Mouse (Mus musculus) kidney, adult 2 months (tissue): ENCODE data around the gene Nr1h3. TPM values are rescaled to one million over a fixed set of nuclear protein-coding genes. Genes with fewer than 3 reads are reported as not detected.

Source experiments
- DNase-seq: peaks from one replicate; pipeline ENCODE4 v3.0.0; 2021
- H3K27ac ChIP-seq: fragments of 200-500 bp; 2 replicates; pipeline ENCODE4 v1.5.1; 2012; ENCODE audit warnings: low read depth, low read length, control low read depth, inconsistent platforms; ENCODE audit not compliant: insufficient read depth
- H3K27me3 ChIP-seq: fragments of 200-500 bp; replicated peaks from 2 replicates; pipeline ENCODE4 v1.6.1; 2012; ENCODE audit warnings: mild to moderate bottlenecking, moderate library complexity, low read length, inconsistent platforms; ENCODE audit not compliant: control insufficient read depth, insufficient read depth
- H3K36me3 ChIP-seq: fragments of 200-500 bp; 2 replicates; pipeline ENCODE4 v1.6.1; 2012; ENCODE audit warnings: mild to moderate bottlenecking, moderate library complexity, low read length, inconsistent platforms; ENCODE audit not compliant: control insufficient read depth, insufficient read depth
- H3K4me1 ChIP-seq: fragments of 200-500 bp; 2 replicates; pipeline ENCODE4 v1.6.1; 2011; ENCODE audit warnings: low read length; ENCODE audit not compliant: control insufficient read depth, insufficient read depth
- H3K4me3 ChIP-seq: fragments of 200-500 bp; 2 replicates; pipeline ENCODE4 v1.5.1; 2011; ENCODE audit warnings: mild to moderate bottlenecking, low read depth, low read length, control low read depth; ENCODE audit not compliant: insufficient read depth
- CTCF ChIP-seq: fragments of 200-500 bp; conservative IDR thresholded peaks from 2 replicates; pipeline ENCODE4 v1.5.1; 2011; ENCODE audit warnings: low read depth, mild to moderate bottlenecking, control low read depth, low read length, moderate library complexity, mixed read lengths; ENCODE audit not compliant: insufficient read depth, insufficient read length
- POLR2A ChIP-seq: fragments of 200-500 bp; IDR thresholded peaks from one replicate; pipeline ENCODE4 v1.6.1; 2011; ENCODE audit warnings: low read depth, low read length, control low read depth
- WGBS: fragments of 180-500 bp; shearing (Covaris S2); methylation state at CpG from one replicate; pipeline ENCODE4 v1.1.7; 2018; 5-methylcytosine and 5-hydroxymethylcytosine counted together
- polyA plus RNA-seq: library from polyadenylated mRNA; depleted of rRNA; stranded (reverse); fragments of >200 nt; gene quantifications from 2 replicates; pipeline ENCODE4 v1.2.3, GENCODE M21; 2012; rRNA removed

Nr1h3 gene
- polyA plus RNA-seq, 1 experiment = 92.2 TPM

DNA sequence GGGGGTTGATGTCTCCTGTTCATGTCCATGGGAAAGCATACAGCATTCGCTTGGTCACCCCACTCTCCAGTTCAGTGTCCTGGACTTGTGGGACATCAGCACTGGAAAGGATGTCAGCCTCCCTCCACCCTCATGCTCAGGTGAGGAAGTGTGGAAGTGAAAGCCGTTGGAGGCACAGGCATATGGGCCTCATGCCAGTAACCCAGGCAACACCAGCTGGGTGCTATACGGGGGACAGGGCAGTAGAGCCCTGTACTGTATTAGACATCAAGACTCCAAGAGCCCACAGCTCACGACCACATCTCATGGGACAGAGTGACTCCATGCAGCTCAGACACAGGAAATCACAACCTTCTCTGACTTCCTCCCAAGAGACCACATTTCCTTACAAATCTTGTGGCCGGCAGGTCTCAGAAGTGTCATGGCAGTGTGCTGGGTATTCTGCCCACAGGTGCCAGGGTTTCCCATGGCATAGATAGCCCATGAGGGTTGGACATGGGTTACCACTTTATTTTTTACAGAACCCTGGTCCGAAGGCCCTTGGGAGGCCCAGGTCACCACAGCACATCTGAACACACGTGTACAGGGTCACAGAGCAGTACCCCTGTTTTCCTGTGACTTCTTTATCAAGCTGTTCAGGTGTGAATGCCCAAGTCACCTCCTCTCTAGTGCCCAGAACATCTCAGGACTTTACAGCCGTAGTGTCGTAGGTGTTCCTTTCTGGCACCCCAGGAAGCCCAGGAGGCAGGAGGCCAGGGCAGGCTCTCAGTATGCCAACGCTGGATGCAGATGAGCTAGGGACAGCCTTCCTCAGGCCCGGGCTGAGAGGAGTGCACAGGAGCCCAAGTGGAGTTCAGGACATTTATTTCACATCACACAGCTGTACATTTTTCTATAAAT is 65.9 kb downstream of the Nr1h3 start:
- no peaks in the 10 kb centered on the region for H3K36me3 ChIP-seq
- whole genome bisulfite sequencing = 77% methylated on average over 11 of the region's 11 CpGs
- TF ChIP-seq POLR2A (no peak), CTCF (no peak)
- no peak overlapping the region for H3K27ac ChIP-seq
- no peaks in the 10 kb centered on the region for H3K4me1 ChIP-seq
- DNase-seq = no peak
- no peaks in the 10 kb centered on the region for H3K27me3 ChIP-seq
- no peak overlapping the region for H3K4me3 ChIP-seq

Other genes starting within 250 kb of the Nr1h3 start
- 7.0 TPM in 2 replicates for gene Rapsn, start 167.2 kb downstream of the Nr1h3 start, polyA plus RNA-seq
- 114 and 127 TPM in 2 replicates for gene Psmc3, start 148.8 kb downstream of the Nr1h3 start, polyA plus RNA-seq
- 87.2 and 103 TPM in 2 replicates for gene Slc39a13, start 132.4 kb downstream of the Nr1h3 start, polyA plus RNA-seq
- 12.9 and 17.4 TPM in 2 replicates for gene Spi1, start 120.4 kb downstream of the Nr1h3 start, polyA plus RNA-seq
- gene Mybpc3, start 84.7 kb downstream of the Nr1h3 start, polyA plus RNA-seq = 0.14 and 0.24 TPM in 2 replicates
- gene Madd, start 19.0 kb downstream of the Nr1h3 start, polyA plus RNA-seq = 12.7 and 14.7 TPM in 2 replicates
- 27.0 and 31.7 TPM in 2 replicates for gene Acp2, start 51 bp upstream of the Nr1h3 start, polyA plus RNA-seq
- 11.5 and 11.7 TPM in 2 replicates for gene Ddb2, start 34.1 kb upstream of the Nr1h3 start, polyA plus RNA-seq
- 30.2 and 33.3 TPM in 2 replicates for gene Pacsin3, start 53.1 kb upstream of the Nr1h3 start, polyA plus RNA-seq
- 32.7 and 38.4 TPM in 2 replicates for gene Arfgap2, start 62.1 kb upstream of the Nr1h3 start, polyA plus RNA-seq
- 35.0 and 36.7 TPM in 2 replicates for gene 1110051M20Rik, start 241.9 kb upstream of the Nr1h3 start, polyA plus RNA-seq